Mouse (Mus musculus) MEL (cell line): ENCODE measurements at regions not wholly inside any gene's neighbourhood (a gene's known extent, or its start where the extent isn't known, plus 50 kb on each side); places are given as distances from the start of the nearest gene placed in this dataset.

Source experiments
- DNase-seq: peaks from one replicate; pipeline ENCODE4 v3.0.0; 2011; ENCODE audit warnings: low read depth, low spot score
- H3K27ac ChIP-seq: 2 replicates; pipeline ENCODE4 v1.5.1; 2012; ENCODE audit warnings: low read depth, mild to moderate bottlenecking, control low read depth, low read length, moderate library complexity; ENCODE audit not compliant: control insufficient read depth
- H3K27me3 ChIP-seq, 2 experiments: fragments of 150-350 bp in 1 of 2; sonication (generic) in 1 of 2; 2 replicates each; pipeline ENCODE4 v1.6.1; 2012; ENCODE audit warnings: low read length in 2 of 2, mild to moderate bottlenecking in 2 of 2, improper control_type of control experiment in 1 of 2, moderate library complexity in 1 of 2; ENCODE audit not compliant: insufficient read depth in 2 of 2, control insufficient read depth in 1 of 2
- H3K36me3 ChIP-seq, 2 experiments: 2 replicates each; pipeline ENCODE4 v1.6.1; 2012 to 2014; ENCODE audit warnings: low read length in 2 of 2, improper control_type of control experiment in 1 of 2, inconsistent platforms in 1 of 2, mild to moderate bottlenecking in 1 of 2; ENCODE audit not compliant: insufficient read depth in 2 of 2, control insufficient read depth in 1 of 2
- H3K4me1 ChIP-seq, 2 experiments: fragments of 150-350 bp in 1 of 2; sonication (generic) in 1 of 2; 2 replicates each; pipeline ENCODE4 v1.6.1; 2012; ENCODE audit warnings: low read length in 2 of 2, improper control_type of control experiment in 1 of 2, mild to moderate bottlenecking in 1 of 2; ENCODE audit not compliant: insufficient read depth in 2 of 2, control insufficient read depth in 1 of 2
- H3K4me3 ChIP-seq, 2 experiments: fragments of 150-350 bp in 1 of 2; sonication (generic) in 1 of 2; 2 replicates each; pipeline ENCODE4 v1.5.1; 2012; ENCODE audit warnings: low read depth in 2 of 2, low read length in 2 of 2, mild to moderate bottlenecking in 2 of 2, moderate library complexity in 2 of 2, control low read depth in 1 of 2, improper control_type of control experiment in 1 of 2; ENCODE audit not compliant: control insufficient read depth in 1 of 2, insufficient read depth in 1 of 2
- H3K79me2 ChIP-seq: 2 replicates; pipeline ENCODE4 v1.6.1; 2012; ENCODE audit warnings: mild to moderate bottlenecking, low read length, moderate library complexity; ENCODE audit not compliant: control insufficient read depth, poor library complexity, insufficient read depth
- H3K9ac ChIP-seq: 2 replicates; pipeline ENCODE4 v1.6.1; 2012; ENCODE audit warnings: low read depth, mild to moderate bottlenecking, control low read depth, low read length, moderate library complexity; ENCODE audit not compliant: control insufficient read depth, poor library complexity, severe bottlenecking
- H3K9me3 ChIP-seq: fragments of 150-350 bp; sonication (generic); replicated peaks from 2 replicates; pipeline ENCODE4 v1.6.1; 2012; ENCODE audit warnings: mild to moderate bottlenecking, low read length, improper control_type of control experiment, moderate library complexity; ENCODE audit not compliant: insufficient read depth
- CTCF ChIP-seq, 3 experiments: IDR thresholded peaks in 2 of 3; conservative IDR thresholded peaks in 1 of 3; 2 replicates each; pipeline ENCODE4 v1.5.1; 2011 to 2012; ENCODE audit warnings: low read length in 3 of 3, low read depth in 2 of 3, mild to moderate bottlenecking in 2 of 3, improper control_type of control experiment in 1 of 3, inconsistent platforms in 1 of 3, mixed read lengths in 1 of 3, moderate library complexity in 1 of 3; ENCODE audit not compliant: control insufficient read depth in 1 of 3, insufficient read depth in 1 of 3, poor library complexity in 1 of 3, severe bottlenecking in 1 of 3
- E2F4 ChIP-seq: IDR thresholded peaks from 2 replicates; pipeline ENCODE4 v1.6.1; 2011; ENCODE audit warnings: low read depth, low read length, improper control_type of control experiment, borderline replicate concordance
- GABPA ChIP-seq: IDR thresholded peaks from 2 replicates; pipeline ENCODE4 v1.6.1; 2012; ENCODE audit warnings: low read depth, mild to moderate bottlenecking, inconsistent platforms, low read length, improper control_type of control experiment, moderate library complexity
- GATA1 ChIP-seq: IDR thresholded peaks from 2 replicates; pipeline ENCODE4 v1.6.1; 2011; ENCODE audit warnings: low read depth, low read length, improper control_type of control experiment
- HCFC1 ChIP-seq: IDR thresholded peaks from 2 replicates; pipeline ENCODE4 v1.6.1; 2012; ENCODE audit warnings: low read depth, mild to moderate bottlenecking, inconsistent platforms, low read length, improper control_type of control experiment, moderate library complexity
- KAT2A ChIP-seq: conservative IDR thresholded peaks from 2 replicates; pipeline ENCODE4 v1.6.1; 2012; ENCODE audit warnings: low read depth, low read length, improper control_type of control experiment, inconsistent platforms
- MAFK ChIP-seq: IDR thresholded peaks from 2 replicates; pipeline ENCODE4 v1.6.1; 2011; ENCODE audit warnings: low read depth, mild to moderate bottlenecking, low read length, improper control_type of control experiment, borderline replicate concordance
- MAZ ChIP-seq: IDR thresholded peaks from 2 replicates; pipeline ENCODE4 v1.6.1; 2012; ENCODE audit warnings: low read depth, mild to moderate bottlenecking, inconsistent platforms, low read length, improper control_type of control experiment
- MEF2A ChIP-seq: IDR thresholded peaks from 2 replicates; pipeline ENCODE4 v1.6.1; 2014; ENCODE audit warnings: low read depth, mild to moderate bottlenecking, inconsistent platforms, low read length, improper control_type of control experiment; ENCODE audit not compliant: poor library complexity, insufficient replicate concordance, severe bottlenecking; ENCODE audit errors: extremely low read depth
- MXI1 ChIP-seq: IDR thresholded peaks from 2 replicates; pipeline ENCODE4 v1.6.1; 2011; ENCODE audit warnings: mild to moderate bottlenecking, low read depth, low read length, improper control_type of control experiment
- MYB ChIP-seq: IDR thresholded peaks from 2 replicates; pipeline ENCODE4 v1.6.1; 2011; ENCODE audit warnings: mild to moderate bottlenecking, low read depth, low read length, improper control_type of control experiment
- NELFE ChIP-seq: IDR thresholded peaks from 2 replicates; pipeline ENCODE4 v1.6.1; 2011; ENCODE audit warnings: low read depth, low read length, improper control_type of control experiment
- NRF1 ChIP-seq: IDR thresholded peaks from 2 replicates; pipeline ENCODE4 v1.6.1; 2014; ENCODE audit warnings: low read depth, mild to moderate bottlenecking, inconsistent platforms, low read length, improper control_type of control experiment, moderate library complexity; ENCODE audit not compliant: poor library complexity, insufficient read depth, severe bottlenecking
- POLR2A ChIP-seq, 2 experiments: IDR thresholded peaks; 2 replicates each; pipeline ENCODE4 v1.6.1; 2011 to 2012; ENCODE audit warnings: low read length in 2 of 2, mild to moderate bottlenecking in 2 of 2, control low read depth in 1 of 2, improper control_type of control experiment in 1 of 2, low read depth in 1 of 2, moderate library complexity in 1 of 2; ENCODE audit not compliant: control insufficient read depth in 1 of 2, insufficient read depth in 1 of 2, poor library complexity in 1 of 2
- POLR2AphosphoS5 ChIP-seq: IDR thresholded peaks from 2 replicates; pipeline ENCODE4 v1.6.1; 2012; ENCODE audit warnings: low read depth, borderline replicate concordance, mild to moderate bottlenecking, inconsistent platforms, low read length, moderate library complexity, mixed read lengths
- RAD21 ChIP-seq: IDR thresholded peaks from 2 replicates; pipeline ENCODE4 v1.6.1; 2011; ENCODE audit warnings: mild to moderate bottlenecking, low read depth, low read length, improper control_type of control experiment
- RCOR1 ChIP-seq: IDR thresholded peaks from 2 replicates; pipeline ENCODE4 v1.6.1; 2012; ENCODE audit warnings: low read depth, mild to moderate bottlenecking, inconsistent platforms, low read length, improper control_type of control experiment
- SIN3A ChIP-seq: IDR thresholded peaks from 2 replicates; pipeline ENCODE4 v1.6.1; 2012; ENCODE audit warnings: low read length, improper control_type of control experiment, inconsistent platforms
- SMC3 ChIP-seq: IDR thresholded peaks from 2 replicates; pipeline ENCODE4 v1.6.1; 2011; ENCODE audit warnings: low read depth, low read length, improper control_type of control experiment
- TAL1 ChIP-seq: IDR thresholded peaks from 2 replicates; pipeline ENCODE4 v1.6.1; 2012; ENCODE audit warnings: mild to moderate bottlenecking, inconsistent platforms, low read length, moderate library complexity, mixed read lengths
- USF1 ChIP-seq: IDR thresholded peaks from 2 replicates; pipeline ENCODE4 v1.6.1; 2014; ENCODE audit warnings: low read depth, mild to moderate bottlenecking, inconsistent platforms, low read length, improper control_type of control experiment, moderate library complexity
- USF2 ChIP-seq, 2 experiments: IDR thresholded peaks; 2 replicates each; pipeline ENCODE4 v1.6.1; 2011 to 2012; ENCODE audit warnings: improper control_type of control experiment in 2 of 2, low read length in 2 of 2, borderline replicate concordance in 1 of 2, inconsistent platforms in 1 of 2, low read depth in 1 of 2, mild to moderate bottlenecking in 1 of 2; ENCODE audit not compliant: insufficient read depth in 1 of 2
- ZMIZ1 ChIP-seq: IDR thresholded peaks from 2 replicates; pipeline ENCODE4 v1.6.1; 2012; ENCODE audit warnings: low read depth, mild to moderate bottlenecking, inconsistent platforms, low read length, improper control_type of control experiment, moderate library complexity
- ZNF384 ChIP-seq: IDR thresholded peaks from 2 replicates; pipeline ENCODE4 v1.6.1; 2012; ENCODE audit warnings: low read depth, mild to moderate bottlenecking, inconsistent platforms, low read length, improper control_type of control experiment

DNA sequence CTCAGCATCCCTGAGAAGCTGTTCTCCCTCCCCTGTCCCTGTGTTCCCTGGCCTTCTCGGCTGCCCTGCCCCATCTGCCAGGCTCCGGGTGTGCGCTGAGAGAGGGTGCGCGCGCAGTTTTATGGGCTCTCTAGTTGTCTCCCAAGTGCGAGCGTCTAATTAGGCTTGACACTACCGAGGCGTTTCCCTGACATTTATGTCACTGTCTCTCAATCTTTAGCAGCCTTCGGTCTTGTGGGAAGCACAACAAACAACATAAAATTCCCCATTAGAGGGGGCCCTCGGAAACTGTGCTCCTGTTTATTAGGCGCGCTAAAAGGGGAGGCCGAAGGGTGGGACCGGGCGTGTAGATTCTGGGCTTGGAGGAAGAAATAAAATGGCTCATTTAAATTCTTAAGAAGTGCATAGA lies 227.3 kb downstream of the Bcl11a start:
- Histone ChIP-seq H3K9me3 (no peaks in the 10 kb centered on the region), H3K36me3 (no peaks in the 10 kb centered on the region), H3K27ac (no peak overlapping the region), H3K27me3 (peaks cover 0 to 2% of the 10 kb centered on the region in 2 experiments; a peak in 2 of 4 replicates), H3K9ac (no peak overlapping the region), H3K79me2 (no peaks in the 10 kb centered on the region), H3K4me3 (no peak overlapping the region), H3K4me1 (no peaks in the 10 kb centered on the region)
- no peak for DNase-seq
- TF ChIP-seq E2F4 (no peak), MAZ (no peak), MEF2A (no peak), TAL1 (no peak), HCFC1 (no peak), ZNF384 (no peak), RCOR1 (no peak), NRF1 (no peak), KAT2A (no peak), GABPA (no peak), NELFE (no peak), POLR2A (IDR thresholded peaks at IDR 0.05; ENCODE audit: control insufficient read depth in 1 of 2, insufficient read depth in 1 of 2, low read depth in 1 of 2, low read length in 2 of 2, poor library complexity in 1 of 2) (no peak), MAFK (no peak), RAD21 (no peak)

DNA sequence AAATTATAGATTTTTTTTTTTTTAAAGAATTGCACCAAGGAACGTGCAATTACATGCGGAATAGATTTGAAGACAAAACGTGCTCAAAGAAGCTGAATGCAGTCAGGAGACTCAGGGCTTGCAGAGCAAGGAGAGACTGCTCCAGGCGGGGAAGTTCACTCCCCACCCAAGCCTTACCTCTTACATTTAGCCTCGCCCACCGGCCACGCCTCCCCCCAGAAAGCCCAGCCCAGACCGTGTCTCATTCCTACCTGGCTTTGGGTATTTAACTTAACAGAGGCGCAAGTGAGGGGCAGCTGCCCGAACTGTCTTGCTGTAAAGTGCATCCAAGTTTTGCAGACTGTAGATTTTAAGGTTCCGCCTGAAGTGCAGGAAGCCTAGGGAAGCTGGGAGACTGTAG lies 227.8 kb downstream of the Bcl11a start:
- TF ChIP-seq MXI1 (no peak), USF2 (IDR thresholded peaks at IDR 0.05; ENCODE audit: borderline replicate concordance in 1 of 2, insufficient read depth in 1 of 2, low read depth in 1 of 2, low read length in 2 of 2) (no peak), CTCF (IDR thresholded peaks at IDR 0.05 in 2 of 3, conservative IDR thresholded peaks at IDR 0.05 in 1 of 3; ENCODE audit: control insufficient read depth in 1 of 3, insufficient read depth in 1 of 3, low read depth in 2 of 3, low read length in 3 of 3, poor library complexity in 1 of 3, severe bottlenecking in 1 of 3) (no peak), NRF1 (no peak), POLR2AphosphoS5 (no peak), ZMIZ1 (no peak), GATA1 (no peak), USF1 (no peak), HCFC1 (no peak), MYB (no peak), SIN3A (no peak), E2F4 (no peak), SMC3 (no peak), POLR2A (IDR thresholded peaks at IDR 0.05; ENCODE audit: control insufficient read depth in 1 of 2, insufficient read depth in 1 of 2, low read depth in 1 of 2, low read length in 2 of 2, poor library complexity in 1 of 2) (no peak)
- no peak for DNase-seq
- peaks cover 2 to 5% of the 10 kb centered on the region in 2 experiments; a peak in 3 of 4 replicates for H3K27me3 ChIP-seq
- no peaks in the 10 kb centered on the region for H3K9me3 ChIP-seq
- no peaks in the 10 kb centered on the region for H3K79me2 ChIP-seq
- H3K9ac ChIP-seq = no peak overlapping the region
- no peak overlapping the region for H3K27ac ChIP-seq
- H3K4me3 ChIP-seq = no peak overlapping the region
- H3K4me1 ChIP-seq = no peaks in the 10 kb centered on the region
- H3K36me3 ChIP-seq = no peaks in the 10 kb centered on the region
